Mouse (Mus musculus) midbrain, embryonic 11.5 days (tissue): ENCODE data around the gene Clk3. TPM values are rescaled to one million over a fixed set of nuclear protein-coding genes. Genes with fewer than 3 reads are reported as not detected.

ENCODE experiments used
- ATAC-seq: fragments of 200-750 bp; cut with Nextera tagmentation; 2 replicates; pipeline ENCODE4 v1.8.0; 2017; ENCODE audit warnings: moderate TSS enrichment, moderate library complexity; ENCODE audit not compliant: low FRiP score
- DNase-seq: peaks from one replicate; pipeline ENCODE4 v3.0.0; 2015; ENCODE audit warnings: low spot score; ENCODE audit errors: missing footprints
- H3K27ac ChIP-seq: fragments of 300-500 bp; sonication (generic); 2 replicates; pipeline ENCODE4 v1.5.1; 2014; ENCODE audit warnings: low read depth, low read length
- H3K27me3 ChIP-seq: fragments of 300-500 bp; sonication (generic); 2 replicates; pipeline ENCODE4 v1.6.1; 2014; ENCODE audit warnings: mild to moderate bottlenecking, low read length, moderate library complexity, mixed read lengths; ENCODE audit not compliant: control insufficient read depth, insufficient read depth
- H3K36me3 ChIP-seq: fragments of 300-500 bp; sonication (generic); 2 replicates; pipeline ENCODE4 v1.6.1; 2014; ENCODE audit warnings: mild to moderate bottlenecking, low read length, moderate library complexity, mixed read lengths; ENCODE audit not compliant: control insufficient read depth, insufficient read depth
- H3K4me1 ChIP-seq: fragments of 300-500 bp; sonication (generic); 2 replicates; pipeline ENCODE4 v1.6.1; 2014; ENCODE audit warnings: low read length; ENCODE audit not compliant: control insufficient read depth, insufficient read depth
- H3K4me2 ChIP-seq: fragments of 300-500 bp; sonication (generic); 2 replicates; pipeline ENCODE4 v1.6.1; 2014; ENCODE audit warnings: mild to moderate bottlenecking, moderate library complexity
- H3K4me3 ChIP-seq: fragments of 300-500 bp; sonication (generic); 2 replicates; pipeline ENCODE4 v1.5.1; 2014; ENCODE audit warnings: low read depth, low read length
- H3K9ac ChIP-seq: fragments of 300-500 bp; sonication (generic); 2 replicates; pipeline ENCODE4 v1.6.1; 2014; ENCODE audit warnings: low read length
- H3K9me3 ChIP-seq: fragments of 300-500 bp; sonication (generic); 2 replicates; pipeline ENCODE4 v1.6.1; 2016; ENCODE audit warnings: low read length; ENCODE audit not compliant: control insufficient read depth
- WGBS: fragments of 180-500 bp; shearing (Covaris S2); extraction: QIAGEN DNeasy Blood & Tissue Kit; methylation state at CpG from one replicate; pipeline ENCODE4 v1.1.7; 2014; 5-methylcytosine and 5-hydroxymethylcytosine counted together
- polyA plus RNA-seq: library from polyadenylated mRNA; unstranded; fragments of >200 nt; fragmentation: Nextera tagmentation; extraction: Ambion mirVana; gene quantifications from 2 replicates; pipeline ENCODE4 v1.2.1, GENCODE M21; 2014

Clk3 gene
- polyA plus RNA-seq, 1 experiment from 2014 or later, result 91.6 TPM

GRCm38 (mm10) chr9:57764147-57764973 lies 1.3 kb downstream of the Clk3 start:
- no peaks in the 10 kb centered on the region for H3K9me3 ChIP-seq
- WGBS, result under 1% methylated on average over 54 of the region's 57 CpGs
- ATAC-seq (peak; percentile 70), DNase-seq (no peak)
- H3K27me3 ChIP-seq, result no peaks in the 10 kb centered on the region
- peaks cover 20% of the 10 kb centered on the region for H3K4me1 ChIP-seq
- H3K36me3 ChIP-seq, result peaks cover 12% of the 10 kb centered on the region; the same call in 1 of the 2 replicates
- H3K9ac ChIP-seq, result peak overlapping the region; percentile 98
- H3K4me3 ChIP-seq, result peak overlapping the region; percentile 91
- H3K4me2 ChIP-seq, result peak overlapping the region; percentile 88
- peak overlapping the region; percentile 98 for H3K27ac ChIP-seq

GRCm38 (mm10) chr9:57762563-57762991 lies 3.1 kb downstream of the Clk3 start:
- Histone ChIP-seq H3K4me2 (0 out of 2 replicates have a peak overlapping the region, but pooled peaks have one; percentile 0), H3K4me3 (no peak overlapping the region), H3K9ac (no peak overlapping the region), H3K27me3 (no peaks in the 10 kb centered on the region), H3K9me3 (no peaks in the 10 kb centered on the region), H3K4me1 (peaks cover 20% of the 10 kb centered on the region), H3K36me3 (peaks cover 24% of the 10 kb centered on the region), H3K27ac (no peak overlapping the region)
- no peak for DNase-seq
- no peak for ATAC-seq
- 69% methylated on average over 6 of the region's 6 CpGs for WGBS

- no peaks in the 10 kb centered on the region for H3K27me3 ChIP-seq
- no peak overlapping the region for H3K27ac ChIP-seq
- WGBS, result 97% methylated on average over 13 of the region's 13 CpGs
- peaks cover 20% of the 10 kb centered on the region for H3K4me1 ChIP-seq
- peaks cover 29% of the 10 kb centered on the region for H3K36me3 ChIP-seq
- H3K9me3 ChIP-seq, result no peaks in the 10 kb centered on the region
- H3K4me2 ChIP-seq, result 0 out of 2 replicates have a peak overlapping the region, but pooled peaks have one; percentile 0
- H3K4me3 ChIP-seq, result no peak overlapping the region
- no peak overlapping the region for H3K9ac ChIP-seq
- DNase-seq, result no peak
- ATAC-seq, result no peak
Measured at GRCm38 (mm10) chr9:57761563-57762551, 3.8 kb downstream of the Clk3 start.

- Histone ChIP-seq H3K27ac (no peak overlapping the region), H3K4me3 (no peak overlapping the region), H3K4me1 (peaks cover 16% of the 10 kb centered on the region; the same call in 1 of the 2 replicates), H3K9ac (no peak overlapping the region), H3K9me3 (no peaks in the 10 kb centered on the region), H3K4me2 (no peak overlapping the region), H3K27me3 (no peaks in the 10 kb centered on the region), H3K36me3 (peaks cover 35% of the 10 kb centered on the region)
- WGBS, result 96% methylated on average over 24 of the region's 24 CpGs
- ATAC-seq (no peak), DNase-seq (no peak)
Measured at GRCm38 (mm10) chr9:57760416-57761146, 5.1 kb downstream of the Clk3 start.

GRCm38 (mm10) chr9:57759289-57759688 lies 6.4 kb downstream of the Clk3 start:
- H3K36me3 ChIP-seq, result peaks cover 43% of the 10 kb centered on the region
- no peak overlapping the region for H3K27ac ChIP-seq
- WGBS, result 36% methylated on average over 6 of the region's 6 CpGs
- no peak overlapping the region for H3K4me3 ChIP-seq
- no peaks in the 10 kb centered on the region for H3K27me3 ChIP-seq
- DNase-seq (peak; percentile 90), ATAC-seq (peak; percentile 49; the same call in 1 of the 2 replicates)
- peaks cover 16% of the 10 kb centered on the region; the same call in 1 of the 2 replicates for H3K4me1 ChIP-seq
- H3K4me2 ChIP-seq, result no peak overlapping the region
- no peaks in the 10 kb centered on the region for H3K9me3 ChIP-seq
- no peak overlapping the region for H3K9ac ChIP-seq

GRCm38 (mm10) chr9:57758528-57758927 lies 7.1 kb downstream of the Clk3 start:
- H3K4me2 ChIP-seq, result no peak overlapping the region
- H3K27me3 ChIP-seq, result no peaks in the 10 kb centered on the region
- no peak overlapping the region for H3K4me3 ChIP-seq
- no peak overlapping the region for H3K27ac ChIP-seq
- H3K4me1 ChIP-seq, result peaks cover 9% of the 10 kb centered on the region; the same call in 1 of the 2 replicates
- ATAC-seq, result no peak
- H3K9me3 ChIP-seq, result no peaks in the 10 kb centered on the region
- DNase-seq, result no peak
- H3K36me3 ChIP-seq, result peaks cover 50% of the 10 kb centered on the region
- WGBS, result 91% methylated on average over 22 of the region's 22 CpGs
- no peak overlapping the region for H3K9ac ChIP-seq

GRCm38 (mm10) chr9:57757578-57757977 lies 8.1 kb downstream of the Clk3 start:
- H3K27me3 ChIP-seq, result no peaks in the 10 kb centered on the region
- ATAC-seq, result no peak
- H3K36me3 ChIP-seq, result peaks cover 58% of the 10 kb centered on the region
- no peaks in the 10 kb centered on the region for H3K9me3 ChIP-seq
- no peak overlapping the region for H3K27ac ChIP-seq
- no peak overlapping the region for H3K9ac ChIP-seq
- H3K4me2 ChIP-seq, result no peak overlapping the region
- peaks cover under 1% of the 10 kb centered on the region; the same call in 1 of the 2 replicates for H3K4me1 ChIP-seq
- WGBS, result 93% methylated on average over 3 of the region's 3 CpGs
- no peak for DNase-seq
- H3K4me3 ChIP-seq, result no peak overlapping the region

GRCm38 (mm10) chr9:57750901-57751300 lies 14.8 kb downstream of the Clk3 start:
- Histone ChIP-seq H3K4me1 (no peaks in the 10 kb centered on the region), H3K36me3 (peaks cover 71% of the 10 kb centered on the region), H3K27ac (no peak overlapping the region), H3K9me3 (no peaks in the 10 kb centered on the region), H3K4me3 (no peak overlapping the region), H3K27me3 (no peaks in the 10 kb centered on the region), H3K4me2 (no peak overlapping the region), H3K9ac (no peak overlapping the region)
- ATAC-seq (no peak), DNase-seq (no peak)
- WGBS, result 92% methylated on average over 7 of the region's 7 CpGs
